In genomic region chr19:6399285-6400095, GRCm38 (mm10) we compare ENCODE assay signal across 7 mouse cellular contexts. TPM values are rescaled to one million over a fixed set of nuclear protein-coding genes. Genes with fewer than 3 reads are reported as not detected.
A peak's percentile ranks its signal among the peaks of the same experiment; 100 is the strongest.
DNase-seq lines count a peak whose midpoint lies in the region; ATAC-seq and TF ChIP-seq lines count a peak whose summit lies in the region.

Rasgrp2 (plus strand) TSS chr19:6399340.

- H3K4me1 ChIP-seq in E14TG2a.4 (replicated peaks; ENCODE audit: low read depth, low read length): peaks cover 70% of the 10 kb centered on the region
- H3K4me1 ChIP-seq in forebrain, embryonic 14.5 days (ENCODE audit: control insufficient read depth, insufficient read depth, low read length): peaks cover 17% of the 10 kb centered on the region
- H3K4me1 ChIP-seq in hindbrain, embryonic 11.5 days (replicated peaks; ENCODE audit: control insufficient read depth, insufficient read depth, low read length): peaks cover 21% of the 10 kb centered on the region

- ATAC-seq in forebrain, embryonic 14.5 days: peak; percentile 52
- peak; percentile 25; the same call in 1 of the 2 replicates for ATAC-seq in hindbrain, embryonic 11.5 days (ENCODE audit: low FRiP score)

- peak within 1 kb of the TSS; percentile 99 for H3K4me2 ChIP-seq in forebrain, embryonic 14.5 days (ENCODE audit: low read length)
- H3K4me2 ChIP-seq in hindbrain, embryonic 11.5 days (replicated peaks; ENCODE audit: low read depth, low read length): peak within 1 kb of the TSS; percentile 100

- peaks cover 44% of the 10 kb centered on the region for H3K27me3 ChIP-seq in E14TG2a.4 (ENCODE audit: insufficient read depth, low read length)
- peaks cover 17% of the 10 kb centered on the region; the same call in 1 of the 2 replicates for H3K27me3 ChIP-seq in forebrain, embryonic 14.5 days (replicated peaks; ENCODE audit: control insufficient read depth, insufficient read depth, low read length)
- H3K27me3 ChIP-seq in hindbrain, embryonic 11.5 days (ENCODE audit: control insufficient read depth, insufficient read depth, low read length): peaks cover 25% of the 10 kb centered on the region

- H3K9me3 ChIP-seq in E14TG2a.4 (ENCODE audit: low read length): no peaks in the 10 kb centered on the region
- H3K9me3 ChIP-seq in forebrain, embryonic 14.5 days (replicated peaks; ENCODE audit: control insufficient read depth, low read length): no peaks in the 10 kb centered on the region
- no peaks in the 10 kb centered on the region for H3K9me3 ChIP-seq in hindbrain, embryonic 11.5 days (ENCODE audit: control insufficient read depth, low read length)

- H3K27ac ChIP-seq in forebrain, embryonic 14.5 days (ENCODE audit: low read depth, low read length): peak within 1 kb of the TSS; percentile 33; the same call in 1 of the 2 replicates
- H3K27ac ChIP-seq in hindbrain, embryonic 11.5 days (ENCODE audit: low read depth, low read length): no peak within 1 kb of the TSS
- no peak within 1 kb of the TSS for H3K27ac ChIP-seq in macrophage

- DNase-seq in adrenal gland, adult (ENCODE audit: inconsistent age in 2 of 2, low spot score in 1 of 2): peak; percentile 69 to 81
- peak; percentile 65 for DNase-seq in forebrain, embryonic 14.5 days (ENCODE audit: low spot score)
- peak; percentile 55 for DNase-seq in hindbrain, embryonic 11.5 days (ENCODE audit: low spot score)
- DNase-seq in left cerebral cortex, adult 8-10 months (ENCODE audit: low spot score in 2 of 2): no peak
- peak; percentile 67 to 87 for DNase-seq in spleen, postnatal 10 days (ENCODE audit: low spot score in 2 of 2)

- no peaks in the 10 kb centered on the region for H3K79me2 ChIP-seq in macrophage (ENCODE audit: inconsistent target)

- TF ChIP-seq CTCF in E14TG2a.4 (conservative IDR thresholded peaks at IDR 0.05; ENCODE audit: low read length): no peak

- peaks cover 22% of the 10 kb centered on the region for H3K36me3 ChIP-seq in E14TG2a.4 (ENCODE audit: insufficient read depth, low read length)
- H3K36me3 ChIP-seq in forebrain, embryonic 14.5 days (ENCODE audit: control insufficient read depth, insufficient read depth, low read length): no peaks in the 10 kb centered on the region
- no peaks in the 10 kb centered on the region for H3K36me3 ChIP-seq in hindbrain, embryonic 11.5 days (ENCODE audit: control insufficient read depth, insufficient read depth, low read length)
- H3K36me3 ChIP-seq in macrophage (ENCODE audit: inconsistent target): no peaks in the 10 kb centered on the region

- H3K9ac ChIP-seq in forebrain, embryonic 14.5 days (ENCODE audit: low read length): peak within 1 kb of the TSS; percentile 75
- peak within 1 kb of the TSS; percentile 35 for H3K9ac ChIP-seq in hindbrain, embryonic 11.5 days (ENCODE audit: low read depth, low read length)

- H3K4me3 ChIP-seq in E14TG2a.4 (replicated peaks; ENCODE audit: low read length) (peak within 1 kb of the TSS; percentile 87), macrophage (ENCODE audit: inconsistent target) (peak within 1 kb of the TSS; percentile 5; the same call in 1 of the 2 replicates)
- H3K4me3 ChIP-seq in forebrain, embryonic 14.5 days (ENCODE audit: low read depth, low read length): peak within 1 kb of the TSS; percentile 64
- H3K4me3 ChIP-seq in hindbrain, embryonic 11.5 days (ENCODE audit: low read depth, low read length): peak within 1 kb of the TSS; percentile 61

- 1% methylated on average over 73 of the region's 87 CpGs for WGBS in forebrain, embryonic 14.5 days
- WGBS in hindbrain, embryonic 11.5 days: under 1% methylated on average over 47 of the region's 87 CpGs
- WGBS in macrophage (ENCODE audit: missing documents): under 1% methylated on average over 72 of the region's 87 CpGs

RNA-seq across cellular contexts. Expression of gene Rasgrp2, which starts in this region (rescaled TPM):
- 28.6 and 30.7 TPM in 2 replicates for polyA plus RNA-seq in forebrain, embryonic 14.5 days (2014; fragmentation: Nextera tagmentation; extraction: Ambion mirVana)
- polyA plus RNA-seq in hindbrain, embryonic 11.5 days (2014; fragmentation: Nextera tagmentation; extraction: Ambion mirVana): 16.0 and 18.0 TPM in 2 replicates
- 100 to 1,000 TPM; 107 to 128 (median 115) TPM for total RNA-seq in left cerebral cortex, adult 8-10 months (2022)
- total RNA-seq in macrophage (2018; cell fraction: chromatin; rRNA removed): 10 to 100 TPM in 10 of 26 experiments, 1 to 10 TPM in 14, under 1 TPM in 2; 0.13 to 34.8 (median 7.4) TPM
- 10 to 100 TPM in 1 of 26 experiments, 1 to 10 TPM in 25; 2.5 to 12.8 (median 5.7) TPM for total RNA-seq in macrophage (2018; cell fraction: cytosol; rRNA removed)
- total RNA-seq in macrophage (2018; cell fraction: nucleus; rRNA removed): 10 to 100 TPM in 4 of 26 experiments, 1 to 10 TPM in 21, under 1 TPM in 1; 0.96 to 16.4 (median 5.6) TPM
- 5.2 to 12.2 TPM (median 11.4 TPM) in 3 replicates for polyA plus RNA-seq in macrophage (2018)

Comparison
In these comparisons a context has a peak if more than half of its experiments do, and no peak if none do; other contexts are left out.
1. H3K4me3 ChIP-seq: peak in every context shown above with its lines; median percentile 87 in E14TG2a.4; 64 in forebrain, embryonic 14.5 days; 61 in hindbrain, embryonic 11.5 days; 5 in macrophage.
2. DNase-seq: peak in adrenal gland, adult (2 of 2), forebrain, embryonic 14.5 days (single experiment), hindbrain, embryonic 11.5 days (single experiment) and spleen, postnatal 10 days (2 of 2); none in left cerebral cortex, adult 8-10 months (0 of 2).